ENCODE assay signal across 11 mouse cellular contexts in the genomic region with DNA sequence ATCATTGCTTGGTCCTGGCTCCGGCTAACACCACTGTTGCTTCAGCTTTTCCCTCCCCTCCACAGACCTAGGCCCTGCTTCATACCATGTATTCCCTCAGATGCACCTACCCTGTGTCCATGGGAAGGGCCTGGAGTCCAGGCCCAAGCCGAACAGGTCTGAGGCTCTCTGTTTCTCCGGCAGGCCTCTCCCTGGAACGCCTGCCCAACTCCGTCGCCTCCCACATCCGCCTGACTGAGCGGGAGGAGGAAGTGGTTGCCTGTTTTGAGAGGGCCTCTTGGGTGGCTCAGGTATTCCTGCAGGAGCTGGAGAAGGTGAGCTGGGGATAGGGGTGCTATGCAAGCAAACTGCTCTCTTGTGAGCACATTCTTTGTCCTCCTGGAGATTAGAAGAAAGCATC. TPM values are rescaled to one million over a fixed set of nuclear protein-coding genes. Genes with fewer than 3 reads are reported as not detected.
A peak's percentile ranks its signal among the peaks of the same experiment; 100 is the strongest.
DNase-seq lines count a peak whose midpoint lies in the region; ATAC-seq and TF ChIP-seq lines count a peak whose summit lies in the region.
"Had no signal": no experiment of that assay in that cellular context is flagged by ENCODE, and none has a peak within 500 bp of the region (broad histone marks: within the 10 kb centered on the region; RNA-seq: fewer than 3 reads in every experiment).

No protein-coding gene starts in this region.

- 0 out of 2 replicates have a peak overlapping the region, but pooled peaks have one; percentile 15 for H3K9ac ChIP-seq in intestine, embryonic 16.5 days (ENCODE audit: low read depth, low read length)
- H3K9ac ChIP-seq: heart, embryonic 12.5 days; hindbrain, embryonic 13.5 days had no signal

- H3K4me1 ChIP-seq in kidney, adult 2 months (ENCODE audit: control insufficient read depth, insufficient read depth, low read length): peaks cover 35% of the 10 kb centered on the region
- H3K4me1 ChIP-seq in intestine, embryonic 16.5 days (ENCODE audit: control insufficient read depth, insufficient read depth, low read length): peaks cover 10% of the 10 kb centered on the region
- H3K4me1 ChIP-seq: hindbrain, embryonic 13.5 days had no signal

- TF ChIP-seq CTCF in kidney, adult 2 months (conservative IDR thresholded peaks at IDR 0.05; ENCODE audit: insufficient read depth, insufficient read length, low read depth, low read length): no peak

- 50% methylated on average over 8 of the region's 8 CpGs for WGBS in kidney, adult 2 months
- WGBS in intestine, embryonic 16.5 days: 67% methylated on average over 8 of the region's 8 CpGs

- peak; percentile 54 for ATAC-seq in intestine, embryonic 16.5 days
- no peak for ATAC-seq in frontal cortex, adult (ENCODE audit: low TSS enrichment)

- H3K4me3 ChIP-seq in kidney, adult 2 months (ENCODE audit: insufficient read depth, low read depth, low read length): peak overlapping the region; percentile 48
- H3K4me3 ChIP-seq in intestine, embryonic 16.5 days (ENCODE audit: low read length): no peak overlapping the region
- H3K4me3 ChIP-seq: heart, embryonic 12.5 days; hindbrain, embryonic 13.5 days had no signal

- peak overlapping the region; percentile 75 for H3K27ac ChIP-seq in kidney, adult 2 months (ENCODE audit: insufficient read depth, low read depth, low read length)
- peak overlapping the region; percentile 50 for H3K27ac ChIP-seq in intestine, embryonic 16.5 days (ENCODE audit: low read length)
- H3K27ac ChIP-seq: hindbrain, embryonic 13.5 days had no signal

- peak; percentile 54 for DNase-seq in kidney, adult 2 months
- no peak for DNase-seq in kidney, adult 18-20 months
- peak; percentile 38 to 72 for DNase-seq in kidney, postnatal 25 days
- DNase-seq in lung, postnatal 4 days: peak; percentile 63 to 79
- DNase-seq in T-cell, adult 2 months (ENCODE audit: low spot score): no peak
- DNase-seq in spleen, postnatal 4 days (ENCODE audit: low spot score in 2 of 2): no peak
- DNase-seq: retina, postnatal 1 day had no signal

- H3K27me3 ChIP-seq in kidney, adult 2 months (replicated peaks; ENCODE audit: control insufficient read depth, insufficient read depth, low read length): no peaks in the 10 kb centered on the region
- H3K27me3 ChIP-seq in intestine, embryonic 16.5 days (replicated peaks; ENCODE audit: control insufficient read depth, insufficient read depth, low read length): no peaks in the 10 kb centered on the region
- H3K27me3 ChIP-seq: hindbrain, embryonic 13.5 days had no signal

- TF ChIP-seq POLR2A in kidney, adult 2 months (IDR thresholded peaks at IDR 0.05; ENCODE audit: low read depth, low read length): no peak

- no peaks in the 10 kb centered on the region for H3K9me3 ChIP-seq in intestine, embryonic 16.5 days (ENCODE audit: control insufficient read depth, low read length)
- H3K9me3 ChIP-seq: heart, embryonic 12.5 days; hindbrain, embryonic 13.5 days had no signal

- peak overlapping the region; percentile 4; the same call in 1 of the 2 replicates for H3K4me2 ChIP-seq in intestine, embryonic 16.5 days (ENCODE audit: low read depth, low read length)
- H3K4me2 ChIP-seq: heart, embryonic 12.5 days; hindbrain, embryonic 13.5 days had no signal

- H3K36me3 ChIP-seq in kidney, adult 2 months (ENCODE audit: control insufficient read depth, insufficient read depth, low read length): no peaks in the 10 kb centered on the region
- H3K36me3 ChIP-seq in intestine, embryonic 16.5 days (ENCODE audit: control insufficient read depth, insufficient read depth, low read length): 0 out of 2 replicates have a peak, but pooled peaks cover 3% of the 10 kb centered on the region
- H3K36me3 ChIP-seq: heart, embryonic 12.5 days had no signal

RNA-seq across cellular contexts. Expression of a gene that starts 24.1 kb away (rescaled TPM):
- polyA plus RNA-seq in kidney, adult 2 months (2012; rRNA removed): 68.6 and 81.9 TPM in 2 replicates
- polyA plus RNA-seq in intestine, embryonic 16.5 days (2015; fragmentation: Nextera tagmentation; extraction: Ambion mirVana): 21.7 and 27.1 TPM in 2 replicates

RNA-seq across cellular contexts. Expression of a gene that starts 41.0 kb away (rescaled TPM):
- 159 and 170 TPM in 2 replicates for polyA plus RNA-seq in kidney, adult 2 months (2012; rRNA removed)
- 150 and 184 TPM in 2 replicates for polyA plus RNA-seq in intestine, embryonic 16.5 days (2015; fragmentation: Nextera tagmentation; extraction: Ambion mirVana)

Comparison
In these comparisons a context has a peak if more than half of its experiments do, and no peak if none do; other contexts are left out.
1. DNase-seq: peak in kidney, adult 2 months (single experiment), kidney, postnatal 25 days (2 of 2) and lung, postnatal 4 days (2 of 2); none in kidney, adult 18-20 months (single experiment), T-cell, adult 2 months (single experiment) and spleen, postnatal 4 days (0 of 2).